Mouse (Mus musculus): Measurements from ENCODE around the gene Slc22a12. TPM values are rescaled to one million over a fixed set of nuclear protein-coding genes. Genes with fewer than 3 reads are reported as not detected.

The Slc22a12 gene
- polyA plus RNA-seq, 1 experiment from 2014 or later: 0.20 TPM

GRCm38 (mm10) chr19:6489030-6489429 is 53.8 kb downstream of the Slc22a12 start:
- Histone ChIP-seq H3K4me1 (ENCODE audit: insufficient read depth, low read depth, low read length) (no peaks in the 10 kb centered on the region), H3K4me3 (ENCODE audit: low read depth, low read length) (no peak overlapping the region), H3K27ac (ENCODE audit: low read length) (no peak overlapping the region), H3K36me3 (ENCODE audit: insufficient read depth, low read length) (no peaks in the 10 kb centered on the region), H3K9ac (replicated peaks; ENCODE audit: low read depth) (no peak overlapping the region), H3K9me3 (ENCODE audit: low read length) (no peaks in the 10 kb centered on the region), H3K4me2 (replicated peaks; ENCODE audit: low read depth, low read length) (no peak overlapping the region), H3K27me3 (replicated peaks; ENCODE audit: insufficient read depth, low read length) (0 out of 2 replicates have a peak, but pooled peaks cover 5% of the 10 kb centered on the region)
- TF ChIP-seq CTCF (IDR thresholded peaks at IDR 0.05): peak; percentile 99
- TF ChIP-seq EP300 (IDR thresholded peaks at IDR 0.05): no peak
- ATAC-seq (peak; percentile 65), DNase-seq (ENCODE audit: low spot score) (peak; percentile 94)
- WGBS: 2% methylated on average over 4 of the region's 4 CpGs

Small RNA genes lying within 50 kb of the gene (microRNA-seq; reads per million reads assigned to microRNA genes)
- gene Gm26460: not detected

Other genes with a start within 250 kb of the Slc22a12 start
- gene Cdc42bpg, start 236.6 kb downstream of the Slc22a12 start, polyA plus RNA-seq (2015; fragmentation: Nextera tagmentation; extraction: Ambion mirVana): 2.8 and 3.2 TPM in 2 replicates
- 42.1 and 42.7 TPM in 2 replicates for gene Men1, start 208.1 kb downstream of the Slc22a12 start, polyA plus RNA-seq (2015; fragmentation: Nextera tagmentation; extraction: Ambion mirVana)
- 22.5 and 25.0 TPM in 2 replicates for gene Map4k2, start 201.9 kb downstream of the Slc22a12 start, polyA plus RNA-seq (2015; fragmentation: Nextera tagmentation; extraction: Ambion mirVana)
- 48.1 and 49.5 TPM in 2 replicates for gene Sf1, start 179.3 kb downstream of the Slc22a12 start, polyA plus RNA-seq (2015; fragmentation: Nextera tagmentation; extraction: Ambion mirVana)
- gene Pygm, start 158.6 kb downstream of the Slc22a12 start, polyA plus RNA-seq (2015; fragmentation: Nextera tagmentation; extraction: Ambion mirVana): 20.5 and 32.1 TPM in 2 replicates
- gene Rasgrp2, start 143.7 kb downstream of the Slc22a12 start, polyA plus RNA-seq (2015; fragmentation: Nextera tagmentation; extraction: Ambion mirVana): 99.2 and 128 TPM in 2 replicates
- 3.8 and 4.7 TPM in 2 replicates for gene Nrxn2, start 124.3 kb downstream of the Slc22a12 start, polyA plus RNA-seq (2015; fragmentation: Nextera tagmentation; extraction: Ambion mirVana)

All from lung, postnatal 0 days (tissue).